Mouse (Mus musculus) lung, postnatal 0 days (tissue): ENCODE results near the gene Hivep2.

Source experiments
- CTCF ChIP-seq: IDR thresholded peaks from 2 replicates; pipeline ENCODE4 v1.5.1; 2016; ENCODE audit warnings: antibody characterized with exemption, mild to moderate bottlenecking
- EP300 ChIP-seq: IDR thresholded peaks from 2 replicates; pipeline ENCODE4 v1.6.1; 2016; ENCODE audit warnings: antibody characterized with exemption, mild to moderate bottlenecking, control low read depth

GRCm38 (mm10) chr10:14195778-14196650, 230.1 kb downstream of the Hivep2 start:
- TF ChIP-seq CTCF (no peak), EP300 (no peak)
